ENCODE assay signal across 24 mouse cellular contexts in the genomic region with DNA sequence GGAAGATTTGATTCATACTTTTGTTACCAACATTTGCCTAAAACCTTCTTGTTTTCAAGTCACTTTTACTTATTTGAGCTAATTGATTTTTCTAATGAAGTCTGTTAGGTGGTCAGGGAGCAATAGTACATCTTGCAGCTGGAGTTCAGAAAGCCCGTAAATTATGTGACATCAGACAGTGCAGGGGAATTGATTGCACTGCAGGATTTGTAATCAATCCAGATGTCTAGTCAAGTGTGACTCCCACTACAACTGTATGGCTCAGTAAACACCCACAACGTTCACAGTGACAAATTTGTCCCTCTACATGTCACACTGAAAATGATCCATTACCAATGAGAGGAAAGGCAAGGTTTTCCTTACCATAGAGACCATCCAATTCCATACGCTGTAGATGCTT.
"Had no signal": no experiment of that assay in that cellular context is flagged by ENCODE, and none has a peak within 500 bp of the region (broad histone marks: within the 10 kb centered on the region; RNA-seq: fewer than 3 reads in every experiment).

No protein-coding gene starts in this region.

- H3K27ac ChIP-seq: forebrain, embryonic 15.5 days; heart, adult 2 months; heart, embryonic 13.5 days; heart, embryonic 15.5 days; hindbrain, embryonic 13.5 days; hindbrain, embryonic 15.5 days; hindbrain, postnatal 0 days; limb, embryonic 13.5 days; limb, embryonic 15.5 days; liver, embryonic 12.5 days had no signal

- DNase-seq: forebrain, postnatal 0 days; gastrocnemius, postnatal 14 days; gastrocnemius, postnatal 36 days; heart, adult 11 months; heart, adult 2 months; heart, postnatal 14 days; heart, postnatal 36 days; kidney, adult 11 months; kidney, adult 9 months; kidney, postnatal 14 days; layer of hippocampus, adult 9-11 months; layer of hippocampus, postnatal 36 days; left cerebral cortex, postnatal 4 days had no signal

- H3K9ac ChIP-seq: forebrain, embryonic 15.5 days; forebrain, postnatal 0 days; heart, embryonic 13.5 days; heart, embryonic 15.5 days; hindbrain, embryonic 13.5 days; hindbrain, embryonic 15.5 days; limb, embryonic 13.5 days; limb, embryonic 15.5 days; liver, embryonic 12.5 days had no signal

- H3K4me3 ChIP-seq: forebrain, embryonic 15.5 days; heart, adult 2 months; heart, embryonic 13.5 days; heart, embryonic 15.5 days; hindbrain, embryonic 13.5 days; hindbrain, embryonic 15.5 days; limb, embryonic 13.5 days; limb, embryonic 15.5 days; liver, embryonic 12.5 days had no signal

- H3K9me3 ChIP-seq: forebrain, embryonic 15.5 days; heart, embryonic 13.5 days; heart, embryonic 15.5 days; hindbrain, embryonic 13.5 days; hindbrain, embryonic 15.5 days; limb, embryonic 15.5 days had no signal

- H3K36me3 ChIP-seq: forebrain, embryonic 15.5 days; heart, embryonic 13.5 days; heart, embryonic 15.5 days; hindbrain, embryonic 13.5 days; hindbrain, embryonic 15.5 days; limb, embryonic 13.5 days; limb, embryonic 15.5 days; liver, embryonic 12.5 days had no signal

- H3K4me2 ChIP-seq: forebrain, embryonic 15.5 days; heart, embryonic 11.5 days; heart, embryonic 13.5 days; heart, embryonic 15.5 days; hindbrain, embryonic 13.5 days; hindbrain, embryonic 15.5 days; limb, embryonic 13.5 days; limb, embryonic 15.5 days; liver, embryonic 12.5 days had no signal

- H3K4me1 ChIP-seq: forebrain, embryonic 15.5 days; heart, embryonic 13.5 days; heart, embryonic 15.5 days; hindbrain, embryonic 13.5 days; hindbrain, embryonic 15.5 days; limb, embryonic 13.5 days; limb, embryonic 15.5 days; liver, embryonic 12.5 days had no signal

- ATAC-seq: forebrain, embryonic 15.5 days; forebrain, postnatal 0 days; hindbrain, postnatal 0 days; intestine, embryonic 16.5 days; liver, embryonic 12.5 days had no signal

- H3K27me3 ChIP-seq: forebrain, embryonic 15.5 days; heart, embryonic 13.5 days; heart, embryonic 15.5 days; hindbrain, embryonic 13.5 days; hindbrain, embryonic 15.5 days; limb, embryonic 13.5 days; limb, embryonic 15.5 days; liver, embryonic 12.5 days had no signal
